Mouse (Mus musculus) large intestine, adult 2 months (tissue): ENCODE results near the gene Rabep1. TPM values are rescaled to one million over a fixed set of nuclear protein-coding genes. Genes with fewer than 3 reads are reported as not detected.
A peak's percentile ranks its signal among the peaks of the same experiment; 100 is the strongest.
"Not testable (repeated sequence)": the region's sequence is repeated elsewhere in the genome, so short reads cannot be mapped to it uniquely, and the experiment has no call there.

Source experiments
- DNase-seq: peaks from one replicate; pipeline ENCODE4 v3.0.0-alpha.2; 2012; ENCODE audit warnings: low read depth, low spot score
- WGBS: fragments of 180-500 bp; shearing (Covaris S2); methylation state at CpG from one replicate; pipeline ENCODE4 v1.1.7; 2018; 5-methylcytosine and 5-hydroxymethylcytosine counted together
- polyA plus RNA-seq: library from polyadenylated mRNA; depleted of rRNA; stranded (reverse); fragments of >200 nt; gene quantifications from 2 replicates; pipeline ENCODE4 v1.2.3, GENCODE M21; 2012

Rabep1 gene
- polyA plus RNA-seq, 1 experiment: 1.9 TPM

DNA sequence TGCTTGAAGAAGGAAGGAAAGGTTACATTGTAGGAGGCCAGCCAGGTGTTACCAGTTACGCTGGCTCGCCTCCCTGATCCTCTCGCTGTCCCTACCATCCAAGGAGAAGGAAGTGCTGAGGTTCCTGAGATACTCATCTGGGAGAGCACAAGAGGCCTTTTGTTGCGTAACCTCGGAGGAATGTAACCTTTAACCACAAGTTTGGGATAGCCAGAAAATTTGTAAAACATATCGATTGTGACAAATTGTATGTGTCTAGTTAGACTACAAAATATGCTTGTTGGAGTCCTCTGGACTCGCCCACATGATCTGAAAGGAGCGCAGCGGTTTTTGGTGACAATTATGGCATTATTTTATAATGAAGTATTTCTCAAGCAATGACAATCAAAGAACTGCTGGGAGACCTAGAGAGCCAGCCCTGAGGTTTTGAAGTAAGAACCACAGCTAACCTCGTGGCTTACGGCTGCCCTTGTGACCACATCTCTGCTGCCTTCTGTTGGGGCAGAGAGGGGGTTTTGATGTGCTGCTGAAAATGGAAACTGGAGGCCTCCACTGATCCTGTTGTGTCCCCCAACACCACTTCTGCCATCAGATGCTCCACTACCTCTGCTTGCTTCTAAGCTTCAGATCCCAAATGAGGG lies 15.5 kb upstream of the Rabep1 start:
- 45% methylated on average over 11 of the region's 11 CpGs for WGBS
- DNase-seq: no peak

DNA sequence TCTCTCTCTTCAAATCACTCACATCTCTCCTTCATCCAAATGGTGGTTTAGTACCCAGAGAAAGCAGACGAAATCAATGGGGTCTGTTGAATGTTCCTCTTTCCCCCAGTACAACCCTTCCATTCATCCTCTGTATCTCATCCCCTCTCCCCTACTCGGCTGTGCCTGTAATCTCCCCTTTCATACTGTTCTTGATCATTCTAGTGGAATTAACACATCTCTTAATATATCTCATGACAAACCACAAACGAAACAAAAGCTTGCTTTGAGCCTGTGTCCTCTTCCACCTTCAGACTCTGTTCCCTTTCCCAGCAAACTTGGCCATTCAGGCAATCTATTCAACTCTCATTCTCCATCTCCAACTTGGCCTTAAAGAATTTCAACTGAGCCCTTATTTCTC lies 13.4 kb upstream of the Rabep1 start:
- WGBS: 80% methylated on average over 3 of the region's 3 CpGs
- no peak for DNase-seq

GRCm38 (mm10) chr11:70833408-70833807 lies 11.2 kb upstream of the Rabep1 start:
- no peak for DNase-seq

DNA sequence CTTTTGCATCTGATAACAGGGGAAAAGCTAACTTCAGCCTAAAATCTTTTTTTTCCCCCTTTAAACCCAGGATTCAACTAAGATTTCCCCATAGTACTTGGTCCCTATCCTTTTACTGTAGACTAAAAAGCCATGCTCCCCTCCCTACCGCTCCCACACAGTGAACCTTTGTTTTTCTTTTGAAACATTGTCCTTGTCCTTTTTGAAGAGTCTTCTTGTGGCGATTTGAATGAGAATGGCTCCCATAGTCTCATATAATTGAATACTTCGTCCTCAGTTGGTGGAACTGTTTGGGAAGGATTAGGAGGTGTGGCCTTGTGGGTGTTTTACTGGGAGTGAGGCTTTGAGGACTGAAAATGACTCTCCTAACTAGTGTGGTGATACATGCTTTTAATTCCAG lies 10.7 kb upstream of the Rabep1 start:
- 87% methylated on average over 3 of the region's 3 CpGs for WGBS
- no peak for DNase-seq

GRCm38 (mm10) chr11:70835381-70835831 lies 9.2 kb upstream of the Rabep1 start:
- DNase-seq: no peak
- 48% methylated on average over 6 of the region's 6 CpGs for WGBS

DNA sequence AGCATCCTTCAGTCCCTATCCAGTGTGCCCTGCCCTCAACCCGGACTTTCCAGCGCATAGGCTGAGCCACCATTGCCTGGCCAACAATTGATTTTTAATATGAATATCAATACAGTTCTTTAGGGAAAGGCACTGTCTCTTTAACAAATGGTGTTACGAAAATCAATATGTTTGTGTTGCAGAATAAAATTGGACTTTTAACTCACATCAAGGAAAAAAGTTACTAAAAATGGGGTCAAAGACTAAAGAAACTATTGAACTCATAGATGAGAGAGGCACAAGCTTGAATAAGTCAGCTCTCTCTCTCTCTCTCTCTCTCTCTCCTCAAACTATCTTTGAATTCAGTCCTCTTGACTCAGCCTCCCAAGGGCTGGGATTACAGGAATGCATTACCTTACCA lies 7.5 kb upstream of the Rabep1 start:
- WGBS: 96% methylated on average over 3 of the region's 3 CpGs
- no peak for DNase-seq

- no peak for DNase-seq
- 24% methylated on average over 2 of the region's 2 CpGs for WGBS
Observed at GRCm38 (mm10) chr11:70838610-70839009, 6.0 kb upstream of the Rabep1 start.

DNA sequence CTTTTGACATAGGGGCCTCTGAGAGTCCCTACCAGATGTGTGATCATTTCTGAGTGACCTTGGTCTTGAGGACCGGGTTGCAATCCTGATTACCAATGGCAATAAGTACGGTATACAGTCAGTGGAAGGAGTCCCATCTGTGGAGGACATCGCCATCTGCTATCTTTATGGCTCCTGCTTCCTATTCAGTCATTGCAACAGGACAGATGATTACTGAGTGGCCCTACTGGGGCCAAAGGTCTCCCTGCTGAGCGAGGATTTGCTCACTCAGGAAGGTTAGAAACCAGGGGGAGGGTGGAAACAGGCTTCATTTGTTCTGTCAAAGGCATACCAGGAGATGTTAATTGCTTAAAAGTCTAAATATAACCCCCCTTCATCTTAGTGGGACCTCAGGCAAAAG lies 1.6 kb upstream of the Rabep1 start:
- DNase-seq: no peak
- 22% methylated on average over 4 of the region's 4 CpGs for WGBS

- no peak for DNase-seq
- WGBS: 15% methylated on average over 12 of the region's 12 CpGs
Observed at GRCm38 (mm10) chr11:70843701-70844551, 652 bp upstream of the Rabep1 start.

DNA sequence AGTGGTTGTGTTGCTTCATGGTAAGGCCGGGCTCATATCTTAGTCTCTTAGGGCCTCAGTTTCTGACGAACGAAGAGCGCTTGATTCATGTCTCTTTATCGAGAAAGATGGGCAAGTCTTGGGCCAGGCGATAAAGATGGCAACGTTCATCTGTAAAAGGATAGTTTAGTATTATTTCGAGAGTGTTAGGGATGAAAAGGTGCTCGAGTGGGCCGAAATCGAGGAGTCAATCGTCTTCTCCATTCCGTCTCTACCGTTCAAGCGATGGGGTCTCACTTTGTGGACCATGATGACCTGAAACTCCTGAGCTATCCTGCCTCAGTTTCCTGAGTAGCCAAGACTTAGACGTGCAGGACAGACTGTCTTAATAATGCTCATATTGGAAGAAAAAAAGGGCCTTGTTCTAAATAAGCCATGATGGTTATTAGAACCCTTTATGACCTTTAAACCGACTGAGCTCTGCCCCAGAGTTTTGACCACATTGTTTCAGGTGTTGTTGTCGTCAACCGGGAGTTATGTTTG lies 940 bp downstream of the Rabep1 start:
- no peak for DNase-seq
- WGBS: 7% methylated on average over 19 of the region's 19 CpGs

DNA sequence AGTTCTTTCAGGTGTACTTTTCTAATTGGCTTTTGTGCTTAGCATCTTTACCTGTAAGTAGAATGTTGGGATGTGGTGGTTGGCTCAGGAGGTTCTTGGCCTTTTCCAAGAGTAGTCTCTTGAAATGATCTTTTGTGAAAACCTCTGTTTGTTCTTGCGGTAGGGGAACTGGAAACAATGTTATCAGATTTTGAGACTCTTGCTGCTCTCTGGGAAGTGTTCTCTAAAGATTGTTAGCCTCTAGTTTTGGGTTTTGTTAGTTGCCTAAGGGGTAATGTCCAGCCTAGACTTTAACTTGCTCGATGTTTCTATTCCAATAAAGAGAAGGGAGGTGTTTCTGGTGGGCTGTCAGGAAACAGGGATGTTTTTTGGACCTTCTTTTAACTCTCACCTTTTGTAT lies 1.5 kb downstream of the Rabep1 start:
- DNase-seq: no peak
- 27% methylated on average over 2 of the region's 2 CpGs for WGBS

GRCm38 (mm10) chr11:70860371-70860770 lies 15.8 kb downstream of the Rabep1 start:
- whole genome bisulfite sequencing: 94% methylated on average over 1 of the region's 1 CpGs
- DNase-seq: no peak

- 73% methylated on average over 2 of the region's 2 CpGs for WGBS
- DNase-seq: not testable (repeated sequence)
Observed at GRCm38 (mm10) chr11:70863204-70863603, 18.6 kb downstream of the Rabep1 start.

GRCm38 (mm10) chr11:70865223-70865622 lies 20.6 kb downstream of the Rabep1 start:
- WGBS: 95% methylated on average over 2 of the region's 2 CpGs
- DNase-seq: no peak

- WGBS: 86% methylated on average over 3 of the region's 3 CpGs
- DNase-seq: no peak
Observed at GRCm38 (mm10) chr11:70869263-70869662, 24.7 kb downstream of the Rabep1 start.

- WGBS: 83% methylated on average over 2 of the region's 2 CpGs
- no peak for DNase-seq
Observed at GRCm38 (mm10) chr11:70869811-70870210, 25.2 kb downstream of the Rabep1 start.

- DNase-seq: peak; percentile 52
- WGBS: 67% methylated on average over 1 of the region's 1 CpGs
Observed at GRCm38 (mm10) chr11:70870407-70870806, 25.8 kb downstream of the Rabep1 start.

GRCm38 (mm10) chr11:70871110-70871509 lies 26.5 kb downstream of the Rabep1 start:
- no peak for DNase-seq
- 88% methylated on average over 1 of the region's 1 CpGs for WGBS

GRCm38 (mm10) chr11:70871766-70872330 lies 27.3 kb downstream of the Rabep1 start:
- DNase-seq: no peak
- 61% methylated on average over 3 of the region's 3 CpGs for WGBS

GRCm38 (mm10) chr11:70873846-70874613 lies 29.5 kb downstream of the Rabep1 start:
- WGBS: 11% methylated on average over 1 of the region's 1 CpGs
- no peak for DNase-seq
